Mouse (Mus musculus) retina, embryonic 14.5 days (tissue): ENCODE data around the gene Snrpa.
A peak's percentile ranks its signal among the peaks of the same experiment; 100 is the strongest.

Experiments
- DNase-seq: peaks from one replicate; pipeline ENCODE4 v3.0.0-alpha.2; 2015; ENCODE audit warnings: low spot score

The Snrpa gene

GRCm38 (mm10) chr7:27195681-27196611, at the start of gene Snrpa, which contains the start of gene BC024978:
TSS of gene Snrpa (minus strand) at chr7:27196271.
TSS of gene BC024978 (plus strand) at chr7:27195781.
- peak; percentile 97 for DNase-seq

- DNase-seq, result peak; percentile 55
Measured at GRCm38 (mm10) chr7:27244088-27244487, 48.0 kb upstream of the Snrpa start.

DNA sequence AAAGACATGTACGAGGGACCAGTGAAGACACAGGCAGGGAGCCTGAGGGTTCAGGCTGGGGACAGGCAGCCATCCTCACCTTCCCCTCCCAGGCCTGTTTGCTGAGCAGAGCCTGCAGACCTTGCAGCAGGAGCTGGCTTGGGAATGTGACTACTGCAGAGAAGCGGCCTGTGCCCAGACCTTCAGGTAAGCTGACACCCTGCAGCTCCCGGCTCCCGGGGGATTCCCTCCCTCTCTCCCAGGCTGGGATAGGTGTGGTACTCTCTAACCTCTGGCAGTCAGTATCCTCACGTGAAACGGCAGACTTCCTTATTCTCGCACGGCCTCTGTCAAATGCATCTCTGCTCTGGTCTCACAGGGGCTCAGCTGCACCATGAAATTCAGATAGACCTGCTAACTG, 47.1 kb upstream of the Snrpa start:
- no peak for DNase-seq

- DNase-seq, result no peak
Measured at GRCm38 (mm10) chr7:27238568-27238967, 42.5 kb upstream of the Snrpa start.

DNA sequence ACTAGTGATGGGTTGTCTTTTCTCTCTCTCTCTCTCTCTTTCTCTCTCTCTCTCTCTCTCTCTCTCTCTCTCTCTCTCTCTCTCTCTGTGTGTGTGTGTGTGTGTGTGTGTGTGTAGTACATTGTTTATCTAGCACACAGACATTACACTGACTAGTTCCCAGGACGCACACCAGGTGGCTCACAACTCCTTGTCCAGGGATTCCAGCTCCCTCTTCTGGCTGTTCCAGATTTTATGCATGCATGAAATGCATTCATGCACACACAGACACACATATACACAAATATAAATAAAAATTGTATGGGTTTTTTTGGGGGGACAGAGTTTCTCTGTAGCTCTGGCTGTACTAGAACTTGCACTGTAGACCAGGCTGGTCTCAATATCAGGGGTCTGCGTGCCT, 41.5 kb upstream of the Snrpa start:
- DNase-seq, result no peak

GRCm38 (mm10) chr7:27235726-27236125, 39.7 kb upstream of the Snrpa start:
- no peak for DNase-seq

DNA sequence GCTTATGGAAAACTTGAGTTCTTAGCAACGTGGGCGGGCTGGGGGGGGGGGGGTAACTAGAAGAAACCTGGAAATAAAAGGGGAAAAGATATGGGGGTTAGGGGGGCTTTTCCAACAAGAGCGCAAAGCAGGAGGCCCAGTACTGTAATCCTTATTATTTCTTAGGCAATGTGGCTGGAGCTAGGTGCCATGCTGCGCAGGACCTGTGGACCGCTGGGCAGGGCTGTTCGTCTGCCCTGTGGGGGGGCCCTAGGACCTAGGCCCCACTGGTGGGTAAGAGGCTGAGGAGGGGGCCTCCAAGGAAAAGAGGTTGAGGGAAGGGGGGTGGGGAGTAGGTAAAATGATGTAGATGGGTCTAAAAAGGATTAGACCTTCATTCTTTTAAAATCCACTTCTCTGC, 37.2 kb upstream of the Snrpa start:
- no peak for DNase-seq

- DNase-seq, result peak; percentile 96
Measured at GRCm38 (mm10) chr7:27232781-27233281, 36.8 kb upstream of the Snrpa start, which contains the start of gene Coq8b. TSS of gene Coq8b (plus strand) at chr7:27233023.

GRCm38 (mm10) chr7:27231693-27232331, 35.7 kb upstream of the Snrpa start:
- DNase-seq, result peak; percentile 16

DNA sequence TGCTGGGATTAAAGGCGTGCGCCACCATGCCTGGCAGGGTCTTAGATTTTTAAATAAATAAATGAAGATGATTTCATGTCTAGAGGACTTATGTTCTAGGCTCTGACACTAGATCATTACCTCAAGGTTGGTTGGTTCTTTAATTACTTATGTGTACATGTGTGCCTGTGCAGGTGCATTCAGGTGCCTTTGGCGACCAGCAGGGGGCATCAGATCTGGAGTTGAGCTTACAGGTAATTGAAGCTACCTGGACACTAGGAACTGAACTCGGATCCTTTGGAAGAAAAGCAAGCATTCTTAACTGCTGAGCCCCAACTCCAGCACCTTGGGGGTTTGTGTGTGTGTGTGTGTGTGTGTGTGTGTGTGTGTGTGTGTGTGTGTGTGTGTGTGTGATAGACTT, 34.7 kb upstream of the Snrpa start:
- no peak for DNase-seq

- DNase-seq, result no peak
Measured at GRCm38 (mm10) chr7:27228865-27229264, 32.8 kb upstream of the Snrpa start.

GRCm38 (mm10) chr7:27228281-27228821, 32.3 kb upstream of the Snrpa start, which contains the start of gene Itpkc:
TSS of gene Itpkc (minus strand) at chr7:27228661.
- peak; percentile 94 for DNase-seq

- DNase-seq, result peak; percentile 20
Measured at GRCm38 (mm10) chr7:27227676-27228075, 31.6 kb upstream of the Snrpa start.

- DNase-seq, result no peak
Measured at GRCm38 (mm10) chr7:27227276-27227675, 31.2 kb upstream of the Snrpa start.

DNA sequence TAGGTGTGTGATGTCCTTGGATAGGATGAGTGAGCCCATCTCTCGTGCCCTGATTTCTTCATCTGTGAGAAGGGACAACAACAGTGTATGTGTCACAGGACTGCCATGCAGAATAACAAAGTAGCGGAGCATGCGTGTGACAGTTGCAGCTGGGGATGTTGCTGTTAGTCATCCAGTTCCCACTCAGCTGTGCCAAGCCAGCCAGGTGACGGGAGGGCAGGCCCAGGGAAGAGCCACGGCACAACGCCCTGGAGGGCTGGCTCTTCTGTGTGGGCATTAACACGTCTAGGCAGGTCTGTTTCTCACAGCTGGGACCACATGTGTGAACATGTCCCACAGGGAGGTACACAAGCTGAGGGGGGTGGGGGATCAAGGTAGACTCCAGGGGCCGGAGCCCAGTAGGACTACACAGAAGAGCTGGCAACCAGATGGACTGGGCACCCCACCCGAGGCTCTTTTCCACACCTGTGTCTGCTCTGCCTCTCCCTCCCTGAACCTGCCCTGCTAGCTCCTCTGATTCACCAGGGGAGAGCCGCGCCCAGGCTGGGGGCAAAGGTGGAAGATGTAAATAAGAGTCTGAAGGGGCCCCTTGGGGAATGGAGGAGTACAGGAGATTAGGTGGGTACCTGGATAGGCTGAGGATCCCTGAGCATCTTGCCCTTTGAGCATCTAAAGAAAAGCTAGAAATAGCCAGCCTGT, 29.0 kb upstream of the Snrpa start:
- no peak for DNase-seq

DNA sequence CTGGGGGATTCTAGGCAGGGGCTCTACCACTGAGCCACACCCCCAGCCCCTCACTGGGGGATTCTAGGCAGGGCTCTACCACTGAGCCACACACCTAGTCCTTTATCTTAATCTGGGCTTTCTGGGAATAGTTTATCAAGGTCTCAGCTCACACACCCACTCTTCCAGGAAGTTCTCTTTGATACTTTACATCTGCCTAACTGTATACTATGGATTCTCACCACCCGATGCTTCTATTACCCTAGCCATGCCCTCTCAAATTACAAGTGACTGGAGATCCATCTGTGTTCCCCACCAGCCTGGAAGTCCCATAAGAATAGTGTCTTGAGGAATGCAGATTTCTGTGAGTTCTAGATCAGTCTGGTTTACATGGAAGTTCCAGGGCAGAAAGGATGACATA, 26.5 kb upstream of the Snrpa start:
- DNase-seq, result no peak

DNA sequence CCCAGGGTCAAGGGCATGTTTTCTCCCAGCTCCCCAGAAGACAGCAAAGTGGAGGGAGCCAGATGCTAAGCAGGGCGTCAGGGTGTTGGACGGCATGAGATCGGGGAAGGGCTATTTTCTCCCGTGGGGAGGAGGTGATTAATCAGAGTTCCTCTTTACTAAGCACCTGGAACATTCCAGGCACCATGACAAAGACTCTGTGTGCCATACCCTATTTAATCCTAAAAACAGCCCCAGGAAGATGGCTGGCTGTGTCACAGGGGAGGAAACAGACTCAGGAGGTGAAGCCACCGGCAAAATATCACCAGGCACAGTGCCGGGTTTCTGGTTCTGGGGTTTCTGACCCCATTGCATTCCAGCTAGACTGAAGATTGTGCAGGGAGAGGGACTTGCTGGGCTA, 25.9 kb upstream of the Snrpa start:
- DNase-seq, result no peak

- no peak for DNase-seq
Measured at GRCm38 (mm10) chr7:27219937-27220336, 23.9 kb upstream of the Snrpa start.

DNA sequence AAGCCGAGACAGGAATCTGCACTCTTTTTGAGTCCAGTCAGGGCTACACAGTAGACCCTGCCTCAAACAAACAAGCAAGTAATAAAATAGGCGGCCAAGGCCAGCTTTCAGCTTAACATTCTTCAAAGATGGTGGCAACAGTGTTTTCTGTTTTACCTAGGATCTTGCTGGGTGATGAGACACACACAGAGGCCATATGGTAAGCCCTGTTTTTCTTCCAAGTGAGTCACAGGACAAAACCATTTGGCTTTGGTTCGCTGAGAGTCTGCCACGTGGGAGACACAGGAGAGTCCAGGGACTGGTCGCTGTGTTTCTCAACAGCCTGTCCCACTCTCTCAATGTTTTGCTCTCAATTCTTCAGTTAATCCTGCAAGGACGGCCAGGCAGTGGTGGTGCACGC, 22.5 kb upstream of the Snrpa start:
- DNase-seq, result no peak

GRCm38 (mm10) chr7:27212626-27213025, 16.6 kb upstream of the Snrpa start:
- DNase-seq, result no peak

DNA sequence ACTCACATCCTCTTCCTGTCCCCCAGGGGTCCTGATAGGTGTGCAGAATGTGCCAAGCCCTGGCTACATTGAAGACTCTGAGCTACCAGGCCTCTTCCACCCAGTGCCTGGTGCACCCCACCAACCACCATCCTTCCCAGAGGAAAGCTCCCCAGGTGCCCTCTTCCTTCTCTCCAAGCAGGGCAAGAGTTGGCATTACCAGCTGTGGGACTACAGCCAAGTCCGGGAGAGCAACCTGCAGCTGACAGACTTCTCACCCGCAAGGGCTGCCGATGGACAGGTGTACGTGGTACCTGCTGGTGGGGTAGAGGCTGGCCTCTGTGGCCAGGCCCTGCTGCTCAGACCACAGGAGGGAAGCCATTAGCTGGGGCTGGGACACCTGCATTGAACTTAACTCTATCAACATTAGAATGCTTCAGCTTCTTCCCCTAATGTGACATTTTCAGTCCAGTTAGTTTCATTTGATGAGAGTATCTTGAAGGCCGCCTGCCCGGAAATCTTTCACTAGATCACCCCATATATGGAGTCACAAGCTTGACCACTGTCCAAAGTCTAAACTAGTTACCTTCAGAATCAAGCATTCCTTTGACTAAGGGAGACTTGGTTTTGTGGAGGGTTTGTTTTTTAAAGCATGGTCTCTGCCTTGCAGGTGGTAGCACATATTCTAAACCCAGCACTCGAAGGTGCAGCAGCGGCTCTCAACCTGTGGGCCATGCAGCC, 7.8 kb upstream of the Snrpa start:
- DNase-seq, result no peak
